Mouse (Mus musculus): ENCODE data around the gene Copz2. TPM values are rescaled to one million over a fixed set of nuclear protein-coding genes. Genes with fewer than 3 reads are reported as not detected.

Copz2 gene
- total and polyA plus RNA-seq, 2 experiments, result 20.7 to 43.5 TPM

GRCm38 (mm10) chr11:96834127-96834526 is 15.5 kb upstream of the Copz2 start:
- TF ChIP-seq CTCF (IDR thresholded peaks at IDR 0.05; ENCODE audit: low read depth, low read length) (no peak), POLR2A (IDR thresholded peaks at IDR 0.05; ENCODE audit: extremely low read depth, insufficient read depth, low read length) (no peak)

DNA sequence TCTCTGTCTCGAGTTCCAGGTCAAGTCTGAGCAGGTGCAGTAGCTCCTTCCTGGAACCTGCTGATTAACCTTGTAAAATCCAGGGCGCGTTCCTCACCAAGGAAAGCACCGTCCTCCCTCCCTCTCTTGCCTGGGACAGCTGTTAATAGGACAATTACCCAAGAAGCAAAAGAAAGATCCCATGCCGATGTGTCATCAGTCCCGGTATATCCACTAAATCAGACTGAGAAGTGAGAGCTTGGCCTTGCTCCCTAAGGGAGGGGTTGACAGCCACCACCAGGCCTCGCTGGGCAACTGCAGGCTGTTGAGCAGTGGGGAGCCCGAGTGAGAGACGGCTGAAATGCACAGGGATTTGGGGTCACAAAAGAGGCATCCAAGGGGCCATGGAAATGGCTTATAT is 12.4 kb upstream of the Copz2 start:
- no peaks in the 10 kb centered on the region for H3K4me1 ChIP-seq (ENCODE audit: control insufficient read depth, insufficient read depth, low read length)
- WGBS, result 54% methylated on average over 9 of the region's 9 CpGs
- no peaks in the 10 kb centered on the region for H3K27me3 ChIP-seq (ENCODE audit: control insufficient read depth, insufficient read depth, low read length)
- H3K27ac ChIP-seq (replicated peaks; ENCODE audit: insufficient read depth, low read depth, low read length), result no peak overlapping the region
- DNase-seq (ENCODE audit: extremely low read depth, low read depth, low spot score), result no peak
- H3K36me3 ChIP-seq (ENCODE audit: control insufficient read depth, insufficient read depth, low read length), result no peaks in the 10 kb centered on the region
- H3K9ac ChIP-seq (ENCODE audit: low read depth, low read length), result no peak overlapping the region
- H3K79me2 ChIP-seq (ENCODE audit: control insufficient read depth, insufficient read depth, low read length), result no peaks in the 10 kb centered on the region
- H3K4me3 ChIP-seq (ENCODE audit: insufficient read depth, low read depth, low read length), result no peak overlapping the region
- TF ChIP-seq POLR2A (IDR thresholded peaks at IDR 0.05; ENCODE audit: extremely low read depth, insufficient read depth, low read length) (no peak), CTCF (IDR thresholded peaks at IDR 0.05; ENCODE audit: low read depth, low read length) (peak; percentile 66)

More at GRCm38 (mm10) chr11:96834127-96834526, 15.5 kb upstream of the Copz2 start:
- WGBS, result 88% methylated on average over 1 of the region's 1 CpGs
- Histone ChIP-seq H3K27me3 (ENCODE audit: control insufficient read depth, insufficient read depth, low read length) (no peaks in the 10 kb centered on the region), H3K4me1 (ENCODE audit: control insufficient read depth, insufficient read depth, low read length) (peaks cover 2% of the 10 kb centered on the region; the same call in 1 of the 2 replicates), H3K27ac (replicated peaks; ENCODE audit: insufficient read depth, low read depth, low read length) (no peak overlapping the region), H3K4me3 (ENCODE audit: insufficient read depth, low read depth, low read length) (no peak overlapping the region), H3K79me2 (ENCODE audit: control insufficient read depth, insufficient read depth, low read length) (no peaks in the 10 kb centered on the region), H3K9ac (ENCODE audit: low read depth, low read length) (no peak overlapping the region), H3K36me3 (ENCODE audit: control insufficient read depth, insufficient read depth, low read length) (no peaks in the 10 kb centered on the region)
- no peak for DNase-seq (ENCODE audit: extremely low read depth, low read depth, low spot score)

DNA sequence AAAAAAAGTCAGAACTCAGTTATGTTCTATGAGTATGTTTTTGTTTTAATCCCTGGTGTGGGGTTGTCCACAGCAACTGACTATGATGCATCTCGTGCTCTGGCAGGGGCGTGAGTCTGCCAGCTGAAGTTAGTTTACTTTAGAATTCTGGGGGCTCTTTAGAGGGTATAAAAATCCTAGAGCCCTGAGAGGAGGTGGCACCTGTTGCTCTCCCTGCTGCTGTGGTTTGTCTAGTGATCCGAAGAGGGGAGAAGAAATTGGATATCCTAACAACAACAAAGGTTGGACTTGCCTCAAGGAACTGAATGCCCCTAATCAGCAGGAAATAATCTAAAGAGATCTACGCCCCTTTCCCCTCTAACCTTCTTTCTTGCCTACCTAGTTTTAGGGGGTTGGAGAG is 11.3 kb upstream of the Copz2 start:
- Histone ChIP-seq H3K4me1 (ENCODE audit: control insufficient read depth, insufficient read depth, low read length) (no peaks in the 10 kb centered on the region), H3K9ac (ENCODE audit: low read depth, low read length) (no peak overlapping the region), H3K27me3 (ENCODE audit: control insufficient read depth, insufficient read depth, low read length) (no peaks in the 10 kb centered on the region), H3K36me3 (ENCODE audit: control insufficient read depth, insufficient read depth, low read length) (no peaks in the 10 kb centered on the region), H3K4me3 (ENCODE audit: insufficient read depth, low read depth, low read length) (no peak overlapping the region), H3K27ac (replicated peaks; ENCODE audit: insufficient read depth, low read depth, low read length) (no peak overlapping the region), H3K79me2 (ENCODE audit: control insufficient read depth, insufficient read depth, low read length) (no peaks in the 10 kb centered on the region)
- TF ChIP-seq POLR2A (IDR thresholded peaks at IDR 0.05; ENCODE audit: extremely low read depth, insufficient read depth, low read length) (no peak), CTCF (IDR thresholded peaks at IDR 0.05; ENCODE audit: low read depth, low read length) (no peak)
- 82% methylated on average over 4 of the region's 4 CpGs for WGBS
- DNase-seq (ENCODE audit: extremely low read depth, low read depth, low spot score), result no peak

- no peaks in the 10 kb centered on the region for H3K4me1 ChIP-seq (ENCODE audit: control insufficient read depth, insufficient read depth, low read length)
- no peaks in the 10 kb centered on the region for H3K36me3 ChIP-seq (ENCODE audit: control insufficient read depth, insufficient read depth, low read length)
- no peak for TF ChIP-seq CTCF (IDR thresholded peaks at IDR 0.05; ENCODE audit: low read depth, low read length)
- no peak for TF ChIP-seq POLR2A (IDR thresholded peaks at IDR 0.05; ENCODE audit: extremely low read depth, insufficient read depth, low read length)
- no peak overlapping the region for H3K27ac ChIP-seq (replicated peaks; ENCODE audit: insufficient read depth, low read depth, low read length)
- DNase-seq (ENCODE audit: extremely low read depth, low read depth, low spot score), result peak; percentile 39
- no peaks in the 10 kb centered on the region for H3K27me3 ChIP-seq (ENCODE audit: control insufficient read depth, insufficient read depth, low read length)
- no peak overlapping the region for H3K9ac ChIP-seq (ENCODE audit: low read depth, low read length)
- WGBS, result 48% methylated on average over 7 of the region's 7 CpGs
- H3K4me3 ChIP-seq (ENCODE audit: insufficient read depth, low read depth, low read length), result no peak overlapping the region
- H3K79me2 ChIP-seq (ENCODE audit: control insufficient read depth, insufficient read depth, low read length), result no peaks in the 10 kb centered on the region
These were observed 10.2 kb upstream of the Copz2 start for GRCm38 (mm10) chr11:96839428-96839827.

DNA sequence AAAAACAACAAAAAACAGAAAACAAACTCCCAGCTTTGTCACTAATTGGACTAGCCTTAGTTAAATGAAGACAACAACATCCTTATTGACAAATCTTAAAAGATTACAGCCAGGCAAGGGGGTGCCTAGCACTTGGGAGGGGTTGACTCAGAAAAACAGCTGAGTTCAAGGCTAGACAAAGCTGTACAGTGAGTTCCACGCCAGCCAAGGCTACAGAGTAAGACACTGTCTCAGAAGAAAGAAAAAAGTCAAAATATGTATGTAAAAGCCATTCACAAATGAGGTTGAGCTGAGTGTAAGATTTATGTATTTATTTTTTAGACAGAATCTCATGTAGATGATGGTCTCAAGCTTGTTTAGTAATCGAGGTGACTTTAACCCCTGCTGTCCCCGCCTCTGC is 9.8 kb upstream of the Copz2 start:
- WGBS, result 71% methylated on average over 3 of the region's 3 CpGs
- no peak for DNase-seq (ENCODE audit: extremely low read depth, low read depth, low spot score)
- Histone ChIP-seq H3K4me1 (ENCODE audit: control insufficient read depth, insufficient read depth, low read length) (no peaks in the 10 kb centered on the region), H3K4me3 (ENCODE audit: insufficient read depth, low read depth, low read length) (no peak overlapping the region), H3K27me3 (ENCODE audit: control insufficient read depth, insufficient read depth, low read length) (no peaks in the 10 kb centered on the region), H3K36me3 (ENCODE audit: control insufficient read depth, insufficient read depth, low read length) (no peaks in the 10 kb centered on the region), H3K9ac (ENCODE audit: low read depth, low read length) (no peak overlapping the region), H3K27ac (replicated peaks; ENCODE audit: insufficient read depth, low read depth, low read length) (no peak overlapping the region), H3K79me2 (ENCODE audit: control insufficient read depth, insufficient read depth, low read length) (no peaks in the 10 kb centered on the region)
- TF ChIP-seq POLR2A (IDR thresholded peaks at IDR 0.05; ENCODE audit: extremely low read depth, insufficient read depth, low read length) (no peak), CTCF (IDR thresholded peaks at IDR 0.05; ENCODE audit: low read depth, low read length) (no peak)

DNA sequence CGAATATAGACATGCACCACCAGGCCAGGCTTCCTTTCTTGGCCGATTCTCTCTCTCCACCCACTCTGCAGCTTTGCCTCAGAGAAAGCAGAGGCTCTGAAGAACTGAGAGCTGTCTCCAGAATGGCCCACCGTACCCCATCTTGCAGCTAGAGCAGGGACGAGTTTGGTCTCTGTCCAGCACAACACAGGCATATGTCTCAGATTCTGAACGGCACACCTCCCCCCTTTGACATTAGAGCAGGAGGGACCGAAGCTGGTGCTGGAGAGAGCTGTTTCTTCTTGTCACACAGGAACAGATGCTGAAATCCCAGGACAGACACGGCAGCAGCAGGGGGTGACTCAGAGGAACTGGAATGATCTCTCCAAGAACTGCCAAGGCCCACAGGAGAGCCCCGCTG is 9.4 kb upstream of the Copz2 start:
- Histone ChIP-seq H3K27me3 (ENCODE audit: control insufficient read depth, insufficient read depth, low read length) (no peaks in the 10 kb centered on the region), H3K4me1 (ENCODE audit: control insufficient read depth, insufficient read depth, low read length) (no peaks in the 10 kb centered on the region), H3K4me3 (ENCODE audit: insufficient read depth, low read depth, low read length) (no peak overlapping the region), H3K36me3 (ENCODE audit: control insufficient read depth, insufficient read depth, low read length) (no peaks in the 10 kb centered on the region), H3K9ac (ENCODE audit: low read depth, low read length) (no peak overlapping the region), H3K27ac (replicated peaks; ENCODE audit: insufficient read depth, low read depth, low read length) (no peak overlapping the region), H3K79me2 (ENCODE audit: control insufficient read depth, insufficient read depth, low read length) (no peaks in the 10 kb centered on the region)
- no peak for TF ChIP-seq CTCF (IDR thresholded peaks at IDR 0.05; ENCODE audit: low read depth, low read length)
- no peak for TF ChIP-seq POLR2A (IDR thresholded peaks at IDR 0.05; ENCODE audit: extremely low read depth, insufficient read depth, low read length)
- no peak for DNase-seq (ENCODE audit: extremely low read depth, low read depth, low spot score)
- WGBS, result 63% methylated on average over 8 of the region's 8 CpGs
